Mouse (Mus musculus): Measurements from ENCODE around the gene Gm27021.

DNA sequence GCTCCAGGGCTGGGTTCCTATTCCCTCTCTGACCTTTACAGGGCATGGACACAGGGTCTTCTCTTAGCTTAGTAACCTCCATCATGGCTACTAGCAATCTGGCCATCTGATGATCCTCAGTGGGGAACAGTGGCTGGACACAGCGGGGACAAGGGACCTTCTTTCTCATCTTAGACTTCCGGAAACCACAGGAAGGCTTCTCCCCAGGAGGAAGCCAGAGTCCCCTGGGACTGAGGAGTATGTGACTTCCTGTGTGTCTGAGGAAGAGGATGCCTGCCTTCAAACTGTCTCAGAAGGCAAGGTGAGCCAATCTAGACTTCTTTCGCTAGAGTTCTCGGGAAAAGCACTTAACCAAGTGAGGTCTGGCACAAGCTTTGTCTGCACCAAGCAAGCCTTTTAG, 32.2 kb upstream of the Gm27021 start:
- TF ChIP-seq CTCF (conservative IDR thresholded peaks at IDR 0.05; ENCODE audit: low read length), result no peak
- TF ChIP-seq POU5F1 (IDR thresholded peaks at IDR 0.05; ENCODE audit: borderline replicate concordance, low read length), result no peak
